Mouse (Mus musculus) lung, embryonic 14.5 days (tissue): ENCODE measurements around the gene Npnt. TPM values are rescaled to one million over a fixed set of nuclear protein-coding genes. Genes with fewer than 3 reads are reported as not detected.

Experiments
- ATAC-seq: fragments of 200-750 bp; cut with Nextera tagmentation; 2 replicates; pipeline ENCODE4 v1.8.0; 2017; ENCODE audit warnings: mild to moderate bottlenecking, moderate TSS enrichment, moderate library complexity; ENCODE audit not compliant: insufficient read depth
- DNase-seq: peaks from one replicate; pipeline ENCODE4 v3.0.0-alpha.2; 2015
- H3K27ac ChIP-seq: fragments of 300-500 bp; sonication (generic); 2 replicates; pipeline ENCODE4 v1.5.1; 2014; ENCODE audit warnings: low read depth, mild to moderate bottlenecking, moderate library complexity
- H3K27me3 ChIP-seq: fragments of 300-500 bp; sonication (generic); 2 replicates; pipeline ENCODE4 v1.6.1; 2014; ENCODE audit warnings: low read length, control low read depth; ENCODE audit not compliant: insufficient read depth
- H3K36me3 ChIP-seq: fragments of 300-500 bp; sonication (generic); 2 replicates; pipeline ENCODE4 v1.6.1; 2014; ENCODE audit warnings: control low read depth; ENCODE audit not compliant: insufficient read depth
- H3K4me1 ChIP-seq: fragments of 300-500 bp; sonication (generic); 2 replicates; pipeline ENCODE4 v1.6.1; 2014; ENCODE audit warnings: antibody characterized with exemption, control low read depth; ENCODE audit not compliant: insufficient read depth
- H3K4me2 ChIP-seq: fragments of 300-500 bp; sonication (generic); 2 replicates; pipeline ENCODE4 v1.6.1; 2014; ENCODE audit warnings: mild to moderate bottlenecking
- H3K4me3 ChIP-seq: fragments of 300-500 bp; sonication (generic); 2 replicates; pipeline ENCODE4 v1.5.1; 2014; ENCODE audit warnings: low read depth, low read length
- H3K9ac ChIP-seq: fragments of 300-500 bp; sonication (generic); 2 replicates; pipeline ENCODE4 v1.6.1; 2014
- H3K9me3 ChIP-seq: fragments of 300-500 bp; sonication (generic); 2 replicates; pipeline ENCODE4 v1.6.1; 2016; ENCODE audit warnings: low read depth, low read length, control low read depth
- CTCF ChIP-seq: IDR thresholded peaks from 2 replicates; pipeline ENCODE4 v1.5.1; 2016; ENCODE audit warnings: antibody characterized with exemption, low read depth
- WGBS: fragments of 180-500 bp; shearing (Covaris S2); extraction: QIAGEN DNeasy Blood & Tissue Kit; methylation state at CpG from one replicate; pipeline ENCODE4 v1.1.7; 2014; 5-methylcytosine and 5-hydroxymethylcytosine counted together
- polyA plus RNA-seq: library from polyadenylated mRNA; unstranded; fragments of >200 nt; fragmentation: Nextera tagmentation; extraction: Ambion mirVana; gene quantifications from 2 replicates; pipeline ENCODE4 v1.2.1, GENCODE M21; 2014

Gene Npnt
- polyA plus RNA-seq, 1 experiment from 2014 or later = 84.5 TPM

DNA sequence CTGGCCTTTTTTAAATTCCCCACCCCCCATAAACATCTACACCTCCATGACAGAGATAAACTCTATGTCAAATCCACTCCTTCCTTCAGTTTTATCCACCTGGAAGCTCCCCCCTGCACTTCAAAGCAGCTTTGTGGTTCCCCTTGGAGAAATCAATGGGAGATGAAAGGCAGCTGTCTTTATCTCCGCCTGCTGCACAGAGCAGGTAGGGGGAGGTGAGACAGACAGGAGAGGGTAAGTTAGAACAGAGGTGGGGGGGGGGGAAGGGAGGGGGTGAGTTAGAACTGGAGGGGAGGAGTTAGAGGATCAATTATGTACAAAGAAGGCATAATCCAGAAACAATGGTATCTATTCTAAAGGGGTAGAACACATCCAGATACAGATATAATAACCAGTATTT is 98.7 kb downstream of the Npnt start:
- no peak for DNase-seq
- Histone ChIP-seq H3K9ac (no peak overlapping the region), H3K4me2 (no peak overlapping the region), H3K9me3 (no peaks in the 10 kb centered on the region), H3K27ac (no peak overlapping the region), H3K27me3 (0 out of 2 replicates have a peak, but pooled peaks cover 4% of the 10 kb centered on the region), H3K36me3 (no peaks in the 10 kb centered on the region), H3K4me3 (no peak overlapping the region), H3K4me1 (peaks cover 7% of the 10 kb centered on the region; the same call in 1 of the 2 replicates)
- WGBS = 70% methylated on average over 1 of the region's 1 CpGs
- ATAC-seq = no peak; the same call in 1 of the 2 replicates
- TF ChIP-seq CTCF = no peak

DNA sequence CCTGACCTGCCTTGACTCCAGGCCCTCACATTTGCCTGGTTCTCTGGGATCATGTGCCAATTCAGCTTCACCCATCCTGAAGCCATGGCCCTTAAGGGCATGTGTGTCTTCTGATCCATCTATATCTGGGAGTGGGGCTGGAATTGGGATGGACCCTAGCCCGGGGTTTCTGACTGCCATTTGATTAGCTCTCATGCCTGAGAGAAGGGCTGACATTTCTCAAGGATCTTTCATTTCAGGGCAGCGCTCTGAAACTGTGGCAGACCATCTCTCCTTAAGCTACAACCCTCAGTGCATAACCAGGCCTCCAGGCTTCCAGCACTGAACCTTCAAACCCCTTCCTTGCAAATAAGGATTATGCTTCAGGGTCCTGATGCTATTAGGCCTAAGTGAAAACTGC is 99.7 kb downstream of the Npnt start:
- WGBS = 80% methylated on average over 2 of the region's 2 CpGs
- no peak overlapping the region for H3K9ac ChIP-seq
- TF ChIP-seq CTCF = no peak
- H3K4me1 ChIP-seq = peaks cover 3% of the 10 kb centered on the region; the same call in 1 of the 2 replicates
- no peak overlapping the region for H3K4me2 ChIP-seq
- 0 out of 2 replicates have a peak, but pooled peaks cover 4% of the 10 kb centered on the region for H3K27me3 ChIP-seq
- no peak for DNase-seq
- no peak overlapping the region for H3K27ac ChIP-seq
- no peak overlapping the region for H3K4me3 ChIP-seq
- no peaks in the 10 kb centered on the region for H3K36me3 ChIP-seq
- no peak for ATAC-seq
- H3K9me3 ChIP-seq = no peaks in the 10 kb centered on the region

DNA sequence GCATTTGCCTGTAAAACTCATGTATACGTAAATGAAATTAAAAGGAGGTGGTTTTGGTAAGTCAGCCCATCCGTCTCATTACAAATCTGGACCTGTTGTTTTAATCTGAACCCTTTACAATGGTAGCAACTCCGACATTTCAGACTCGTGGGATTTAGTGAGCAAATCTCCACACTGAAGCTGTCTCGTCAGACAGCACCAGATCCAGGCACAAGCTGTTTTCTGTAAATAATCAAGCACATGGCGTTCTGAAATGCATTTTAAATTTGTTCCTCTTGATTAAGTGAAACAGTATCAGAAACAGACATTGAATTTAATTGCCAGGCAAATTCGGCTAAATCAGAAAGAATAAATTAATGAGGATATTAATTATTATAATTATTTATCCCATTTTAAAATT is 100.4 kb downstream of the Npnt start:
- ATAC-seq = no peak

GRCm38 (mm10) chr3:132842676-132843075 is 107.4 kb downstream of the Npnt start:
- H3K4me1 ChIP-seq = no peaks in the 10 kb centered on the region
- no peak overlapping the region for H3K9ac ChIP-seq
- no peak overlapping the region for H3K27ac ChIP-seq
- WGBS = 88% methylated on average over 6 of the region's 6 CpGs
- TF ChIP-seq CTCF = no peak
- H3K4me2 ChIP-seq = no peak overlapping the region
- no peaks in the 10 kb centered on the region for H3K27me3 ChIP-seq
- ATAC-seq (no peak), DNase-seq (no peak)
- no peak overlapping the region for H3K4me3 ChIP-seq
- H3K9me3 ChIP-seq = no peaks in the 10 kb centered on the region
- H3K36me3 ChIP-seq = peaks cover 16% of the 10 kb centered on the region; the same call in 1 of the 2 replicates

More for the DNA sequence above, 100.4 kb downstream of the Npnt start:
- no peak for DNase-seq
- H3K4me2 ChIP-seq = no peak overlapping the region
- H3K27me3 ChIP-seq = no peaks in the 10 kb centered on the region
- no peak overlapping the region for H3K9ac ChIP-seq
- WGBS = 68% methylated on average over 7 of the region's 7 CpGs
- H3K4me1 ChIP-seq = peaks cover 3% of the 10 kb centered on the region; the same call in 1 of the 2 replicates
- no peak overlapping the region for H3K27ac ChIP-seq
- no peaks in the 10 kb centered on the region for H3K36me3 ChIP-seq
- no peak overlapping the region for H3K4me3 ChIP-seq
- TF ChIP-seq CTCF = no peak
- H3K9me3 ChIP-seq = no peaks in the 10 kb centered on the region

GRCm38 (mm10) chr3:132839516-132839915 is 110.6 kb downstream of the Npnt start:
- no peak overlapping the region for H3K27ac ChIP-seq
- H3K9me3 ChIP-seq = no peaks in the 10 kb centered on the region
- no peak overlapping the region for H3K9ac ChIP-seq
- no peak overlapping the region for H3K4me2 ChIP-seq
- H3K36me3 ChIP-seq = peaks cover 16% of the 10 kb centered on the region; the same call in 1 of the 2 replicates
- H3K4me1 ChIP-seq = no peaks in the 10 kb centered on the region
- H3K27me3 ChIP-seq = no peaks in the 10 kb centered on the region
- no peak overlapping the region for H3K4me3 ChIP-seq
- ATAC-seq (no peak), DNase-seq (no peak)
- TF ChIP-seq CTCF = no peak
- 93% methylated on average over 8 of the region's 8 CpGs for WGBS

- Histone ChIP-seq H3K27ac (no peak overlapping the region), H3K4me1 (no peaks in the 10 kb centered on the region), H3K27me3 (no peaks in the 10 kb centered on the region), H3K9me3 (no peaks in the 10 kb centered on the region), H3K9ac (no peak overlapping the region), H3K36me3 (peaks cover 16% of the 10 kb centered on the region; the same call in 1 of the 2 replicates), H3K4me2 (no peak overlapping the region), H3K4me3 (no peak overlapping the region)
- ATAC-seq = no peak
- no peak for DNase-seq
- 89% methylated on average over 15 of the region's 15 CpGs for WGBS
- no peak for TF ChIP-seq CTCF
Observed at GRCm38 (mm10) chr3:132838656-132839417, 111.3 kb downstream of the Npnt start.

DNA sequence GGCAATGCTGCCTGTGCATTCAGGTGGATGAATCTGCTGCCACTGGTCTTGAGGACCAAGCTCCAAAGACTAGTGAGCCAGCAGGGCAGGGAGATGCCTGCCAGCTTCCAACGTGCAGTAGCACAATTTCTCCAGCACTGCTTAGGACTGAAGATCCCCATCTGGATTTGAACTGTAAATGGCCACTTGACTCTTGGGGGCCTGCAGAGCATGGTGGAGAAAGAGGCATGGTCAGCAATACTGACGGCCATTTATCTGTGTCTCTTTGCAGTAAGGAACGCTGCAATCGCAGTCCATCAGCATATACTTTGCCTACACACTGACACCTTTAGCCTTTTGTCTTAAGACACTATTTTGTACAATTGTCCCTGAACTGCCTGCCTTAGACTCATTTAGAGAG is 113.0 kb downstream of the Npnt start:
- TF ChIP-seq CTCF = no peak
- peaks cover 16% of the 10 kb centered on the region; the same call in 1 of the 2 replicates for H3K36me3 ChIP-seq
- no peaks in the 10 kb centered on the region for H3K27me3 ChIP-seq
- no peaks in the 10 kb centered on the region for H3K9me3 ChIP-seq
- 84% methylated on average over 4 of the region's 4 CpGs for WGBS
- no peak overlapping the region for H3K4me2 ChIP-seq
- no peaks in the 10 kb centered on the region for H3K4me1 ChIP-seq
- H3K27ac ChIP-seq = no peak overlapping the region
- DNase-seq (no peak), ATAC-seq (no peak)
- H3K9ac ChIP-seq = no peak overlapping the region
- H3K4me3 ChIP-seq = no peak overlapping the region
